In the genomic region with DNA sequence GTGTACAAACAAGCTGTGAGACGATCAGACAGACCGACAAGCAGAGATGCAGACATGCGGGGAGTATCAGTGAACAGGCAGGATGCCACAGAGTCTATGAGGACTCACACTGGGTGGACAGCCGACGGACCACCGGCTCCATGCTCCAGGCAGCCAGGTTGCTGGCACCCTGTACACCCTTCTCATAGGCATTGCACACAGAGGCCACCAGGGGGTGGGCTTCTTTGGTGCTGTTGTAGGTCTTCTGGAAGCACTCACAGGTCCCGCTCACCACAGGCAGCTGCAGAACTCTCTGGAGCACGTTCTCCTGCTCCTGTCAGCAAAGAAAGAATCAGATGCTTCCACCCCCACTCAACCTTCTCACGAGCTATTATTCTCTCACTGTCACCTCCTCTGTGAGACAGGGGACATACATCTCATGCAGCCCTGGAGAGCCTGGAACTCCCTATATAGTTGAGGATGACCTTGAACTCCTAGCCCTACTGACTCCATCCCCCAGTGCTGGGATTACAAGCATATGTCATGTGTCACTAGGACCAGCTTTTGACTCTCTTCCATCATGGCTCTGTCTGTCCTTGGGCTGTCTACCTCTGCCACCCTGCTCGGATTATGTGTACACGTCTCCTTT, we compare ENCODE assay signal across 8 mouse cellular contexts. TPM values are rescaled to one million over a fixed set of nuclear protein-coding genes. Genes with fewer than 3 reads are reported as not detected.
A peak's percentile ranks its signal among the peaks of the same experiment; 100 is the strongest.
DNase-seq lines count a peak whose midpoint lies in the region; ATAC-seq and TF ChIP-seq lines count a peak whose summit lies in the region.
"Had no signal": no experiment of that assay in that cellular context is flagged by ENCODE, and none has a peak within 500 bp of the region (broad histone marks: within the 10 kb centered on the region; RNA-seq: fewer than 3 reads in every experiment).

No protein-coding gene starts in this region.

- no peak overlapping the region for H3K4me2 ChIP-seq in liver, embryonic 14.5 days (ENCODE audit: low read depth)

- H3K27me3 ChIP-seq in liver, embryonic 14.5 days (ENCODE audit: control insufficient read depth, insufficient read depth, low read length), result no peaks in the 10 kb centered on the region
- H3K27me3 ChIP-seq: embryonic facial prominence, embryonic 15.5 days had no signal

- H3K9me3 ChIP-seq in liver, embryonic 14.5 days (ENCODE audit: control insufficient read depth, low read length), result no peaks in the 10 kb centered on the region
- H3K9me3 ChIP-seq: embryonic facial prominence, embryonic 15.5 days had no signal

- ATAC-seq in liver, embryonic 14.5 days (ENCODE audit: insufficient read depth), result no peak
- ATAC-seq in cerebellum, adult (ENCODE audit: insufficient number of reproducible peaks, low FRiP score, low TSS enrichment), result no peak

- no peak overlapping the region for H3K4me3 ChIP-seq in liver, embryonic 14.5 days (ENCODE audit: insufficient read depth in 1 of 2, low read depth in 2 of 2, low read length in 2 of 2)
- H3K4me3 ChIP-seq: embryonic facial prominence, embryonic 15.5 days had no signal

- no peaks in the 10 kb centered on the region for H3K4me1 ChIP-seq in liver, embryonic 14.5 days (replicated peaks; ENCODE audit: control insufficient read depth in 2 of 2, insufficient read depth in 2 of 2, low read length in 1 of 2)
- H3K4me1 ChIP-seq: embryonic facial prominence, embryonic 15.5 days had no signal

- no peak for TF ChIP-seq EP300 in liver, embryonic 14.5 days (IDR thresholded peaks at IDR 0.05; ENCODE audit: low read depth)

- WGBS in liver, embryonic 14.5 days (ENCODE audit: insufficient replicate concordance), result 51% methylated on average over 11 of the region's 11 CpGs

- H3K27ac ChIP-seq in liver, embryonic 14.5 days, result no peak overlapping the region
- H3K27ac ChIP-seq: embryonic facial prominence, embryonic 15.5 days had no signal

- H3K36me3 ChIP-seq in liver, embryonic 14.5 days (replicated peaks; ENCODE audit: control insufficient read depth, insufficient read depth, low read depth), result no peaks in the 10 kb centered on the region
- H3K36me3 ChIP-seq: embryonic facial prominence, embryonic 15.5 days had no signal

- peak; percentile 47 for TF ChIP-seq CTCF in liver, embryonic 14.5 days (IDR thresholded peaks at IDR 0.05; ENCODE audit: low read depth)

- DNase-seq in kidney, postnatal 4 days, result peak; percentile 40 to 51
- DNase-seq in kidney, adult 11 months, result no peak
- DNase-seq in CD4-positive helper T cell, adult 2 months (ENCODE audit: low read depth, low spot score), result peak; percentile 33
- peak; percentile 39 for DNase-seq in MN1 (ENCODE audit: low spot score)
- no peak for DNase-seq in liver, embryonic 14.5 days (ENCODE audit: low read depth in 3 of 3, low spot score in 3 of 3)
- DNase-seq in gastrocnemius, postnatal 25 days, result no peak

- H3K9ac ChIP-seq in liver, embryonic 14.5 days (replicated peaks), result no peak overlapping the region
- H3K9ac ChIP-seq: embryonic facial prominence, embryonic 15.5 days had no signal

RNA-seq across cellular contexts. Expression of a gene that starts 2.8 kb away (rescaled TPM):
- polyA plus RNA-seq in liver, embryonic 14.5 days (2012; rRNA removed), result not detected in 2 replicates
- polyA plus RNA-seq in liver, embryonic 14.5 days (2014; fragmentation: Nextera tagmentation; extraction: Ambion mirVana), result not detected in 2 replicates
- total RNA-seq in gastrocnemius, postnatal 25 days (2021), result 10 to 100 TPM in 1 of 2 experiments, 1 to 10 TPM in 1; 1.8 to 53.2 TPM

RNA-seq across cellular contexts. Expression of a gene that starts 13.1 kb away (rescaled TPM):
- polyA plus RNA-seq in liver, embryonic 14.5 days (2012; rRNA removed), result 0.81 and 1.1 TPM in 2 replicates
- polyA plus RNA-seq in liver, embryonic 14.5 days (2014; fragmentation: Nextera tagmentation; extraction: Ambion mirVana), result 1.5 and 2.3 TPM in 2 replicates
- total RNA-seq in gastrocnemius, postnatal 25 days (2021), result 10 to 100 TPM in 1 of 2 experiments, 1 to 10 TPM in 1; 8.8 to 11.8 TPM

RNA-seq across cellular contexts. Expression of a gene that starts 13.1 kb away (rescaled TPM):
- polyA plus RNA-seq in liver, embryonic 14.5 days (2012; rRNA removed), result 0.03 and 0.04 TPM in 2 replicates
- polyA plus RNA-seq in liver, embryonic 14.5 days (2014; fragmentation: Nextera tagmentation; extraction: Ambion mirVana), result 0.08 and 0.14 TPM in 2 replicates
- not detected for total RNA-seq in gastrocnemius, postnatal 25 days (2021)

RNA-seq across cellular contexts. Expression of a gene that starts 14.3 kb away (rescaled TPM):
- 0.23 and 0.56 TPM in 2 replicates for polyA plus RNA-seq in liver, embryonic 14.5 days (2012; rRNA removed)
- 0.14 and 0.15 TPM in 2 replicates for polyA plus RNA-seq in liver, embryonic 14.5 days (2014; fragmentation: Nextera tagmentation; extraction: Ambion mirVana)
- under 1 TPM; 0.59 to 0.91 TPM for total RNA-seq in gastrocnemius, postnatal 25 days (2021)

Comparison
In these comparisons a context has a peak if more than half of its experiments do, and no peak if none do; other contexts are left out.
1. DNase-seq: peak in kidney, postnatal 4 days (2 of 2), CD4-positive helper T cell, adult 2 months (single experiment) and MN1 (single experiment); none in kidney, adult 11 months (single experiment), liver, embryonic 14.5 days (0 of 3) and gastrocnemius, postnatal 25 days (single experiment).